Mouse (Mus musculus): ENCODE measurements around the gene Myoz1. TPM values are rescaled to one million over a fixed set of nuclear protein-coding genes. Genes with fewer than 3 reads are reported as not detected.

The Myoz1 gene
- polyA plus RNA-seq, 1 experiment = 0.50 TPM

- Histone ChIP-seq H3K79me3 (ENCODE audit: low read depth) (no peaks in the 10 kb centered on the region), H3K4me3 (ENCODE audit: insufficient read depth, poor library complexity, severe bottlenecking) (no peak overlapping the region), H3ac (ENCODE audit: control insufficient read depth, insufficient read length, low read depth) (no peak overlapping the region), H3K79me2 (ENCODE audit: control insufficient read depth, insufficient read depth) (no peaks in the 10 kb centered on the region), H3K36me3 (ENCODE audit: control insufficient read depth, insufficient read depth) (no peaks in the 10 kb centered on the region), H3K27me3 (ENCODE audit: control insufficient read depth, insufficient read depth, insufficient read length) (no peaks in the 10 kb centered on the region)
- TF ChIP-seq MYOD1 (IDR thresholded peaks at IDR 0.05; ENCODE audit: control insufficient read depth, insufficient read length, low read depth) (no peak), MAX (IDR thresholded peaks at IDR 0.05) (no peak), CTCF (IDR thresholded peaks at IDR 0.05; ENCODE audit: control insufficient read depth, insufficient read depth, insufficient read length) (no peak), CEBPB (IDR thresholded peaks at IDR 0.05; ENCODE audit: low read depth) (no peak), USF1 (IDR thresholded peaks at IDR 0.05; ENCODE audit: low read depth) (no peak), FOSL1 (IDR thresholded peaks at IDR 0.05; ENCODE audit: insufficient read depth, low read length, poor library complexity, severe bottlenecking) (no peak), MYOG (IDR thresholded peaks at IDR 0.05; ENCODE audit: control insufficient read depth, extremely low read depth, insufficient read length) (no peak)
Observed at GRCm38 (mm10) chr14:20651000-20651399, 5.3 kb downstream of the Myoz1 start.

DNA sequence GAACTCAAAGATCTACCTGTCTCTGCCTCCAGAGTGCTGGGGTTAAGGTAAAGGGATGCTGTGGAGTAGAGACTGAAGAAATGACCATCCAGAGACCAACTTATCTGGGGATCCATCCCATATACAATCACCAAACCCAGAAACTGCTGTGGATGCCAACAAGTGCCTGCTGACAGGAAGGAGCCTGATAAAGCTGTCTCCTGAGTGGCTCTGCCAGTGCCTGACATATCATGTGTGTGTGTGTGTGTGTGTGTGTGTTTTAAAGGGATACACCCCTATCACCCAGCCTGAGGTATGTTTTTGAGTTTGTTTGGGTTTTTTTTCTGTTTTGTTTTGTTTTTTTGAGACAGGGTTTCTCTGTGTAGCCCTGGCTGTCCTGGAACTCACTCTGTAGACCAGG lies 10.0 kb downstream of the Myoz1 start:
- no peaks in the 10 kb centered on the region for H3K27me3 ChIP-seq (ENCODE audit: control insufficient read depth, insufficient read depth, insufficient read length)
- no peaks in the 10 kb centered on the region for H3K36me3 ChIP-seq (ENCODE audit: control insufficient read depth, insufficient read depth)
- no peak for TF ChIP-seq USF1 (IDR thresholded peaks at IDR 0.05; ENCODE audit: low read depth)
- TF ChIP-seq CEBPB (IDR thresholded peaks at IDR 0.05; ENCODE audit: low read depth) = no peak
- no peak for TF ChIP-seq CTCF (IDR thresholded peaks at IDR 0.05; ENCODE audit: control insufficient read depth, insufficient read depth, insufficient read length)
- no peak for TF ChIP-seq MYOD1 (IDR thresholded peaks at IDR 0.05; ENCODE audit: control insufficient read depth, insufficient read length, low read depth)
- TF ChIP-seq MYOG (IDR thresholded peaks at IDR 0.05; ENCODE audit: control insufficient read depth, extremely low read depth, insufficient read length) = no peak
- no peak for TF ChIP-seq FOSL1 (IDR thresholded peaks at IDR 0.05; ENCODE audit: insufficient read depth, low read length, poor library complexity, severe bottlenecking)
- TF ChIP-seq MAX (IDR thresholded peaks at IDR 0.05) = no peak
- H3K79me3 ChIP-seq (ENCODE audit: low read depth) = peaks cover 4% of the 10 kb centered on the region
- H3ac ChIP-seq (ENCODE audit: control insufficient read depth, insufficient read length, low read depth) = no peak overlapping the region
- no peak overlapping the region for H3K4me3 ChIP-seq (ENCODE audit: insufficient read depth, poor library complexity, severe bottlenecking)
- peaks cover 8% of the 10 kb centered on the region for H3K79me2 ChIP-seq (ENCODE audit: control insufficient read depth, insufficient read depth)

- Histone ChIP-seq H3K36me3 (ENCODE audit: control insufficient read depth, insufficient read depth) (no peaks in the 10 kb centered on the region), H3ac (ENCODE audit: control insufficient read depth, insufficient read length, low read depth) (no peak overlapping the region), H3K4me3 (ENCODE audit: insufficient read depth, poor library complexity, severe bottlenecking) (no peak overlapping the region), H3K79me3 (ENCODE audit: low read depth) (peaks cover 5% of the 10 kb centered on the region), H3K79me2 (ENCODE audit: control insufficient read depth, insufficient read depth) (peaks cover 13% of the 10 kb centered on the region), H3K27me3 (ENCODE audit: control insufficient read depth, insufficient read depth, insufficient read length) (no peaks in the 10 kb centered on the region)
- no peak for TF ChIP-seq MYOG (IDR thresholded peaks at IDR 0.05; ENCODE audit: control insufficient read depth, extremely low read depth, insufficient read length)
- peak; percentile 17 for TF ChIP-seq CTCF (IDR thresholded peaks at IDR 0.05; ENCODE audit: control insufficient read depth, insufficient read depth, insufficient read length)
- no peak for TF ChIP-seq FOSL1 (IDR thresholded peaks at IDR 0.05; ENCODE audit: insufficient read depth, low read length, poor library complexity, severe bottlenecking)
- TF ChIP-seq USF1 (IDR thresholded peaks at IDR 0.05; ENCODE audit: low read depth) = no peak
- TF ChIP-seq MAX (IDR thresholded peaks at IDR 0.05) = no peak
- TF ChIP-seq MYOD1 (IDR thresholded peaks at IDR 0.05; ENCODE audit: control insufficient read depth, insufficient read length, low read depth) = no peak
- no peak for TF ChIP-seq CEBPB (IDR thresholded peaks at IDR 0.05; ENCODE audit: low read depth)
Observed at GRCm38 (mm10) chr14:20645547-20645946, 10.8 kb downstream of the Myoz1 start.

GRCm38 (mm10) chr14:20641438-20641875 lies 14.9 kb downstream of the Myoz1 start:
- no peak for TF ChIP-seq USF1 (IDR thresholded peaks at IDR 0.05; ENCODE audit: low read depth)
- TF ChIP-seq MAX (IDR thresholded peaks at IDR 0.05) = no peak
- no peak for TF ChIP-seq FOSL1 (IDR thresholded peaks at IDR 0.05; ENCODE audit: insufficient read depth, low read length, poor library complexity, severe bottlenecking)
- TF ChIP-seq CTCF (IDR thresholded peaks at IDR 0.05; ENCODE audit: control insufficient read depth, insufficient read depth, insufficient read length) = no peak
- no peak for TF ChIP-seq CEBPB (IDR thresholded peaks at IDR 0.05; ENCODE audit: low read depth)
- no peak for TF ChIP-seq MYOG (IDR thresholded peaks at IDR 0.05; ENCODE audit: control insufficient read depth, extremely low read depth, insufficient read length)
- no peak for TF ChIP-seq MYOD1 (IDR thresholded peaks at IDR 0.05; ENCODE audit: control insufficient read depth, insufficient read length, low read depth)
- no peaks in the 10 kb centered on the region for H3K36me3 ChIP-seq (ENCODE audit: control insufficient read depth, insufficient read depth)
- H3ac ChIP-seq (ENCODE audit: control insufficient read depth, insufficient read length, low read depth) = peak overlapping the region; percentile 91
- peak overlapping the region; percentile 74 for H3K4me3 ChIP-seq (ENCODE audit: insufficient read depth, poor library complexity, severe bottlenecking)
- H3K79me2 ChIP-seq (ENCODE audit: control insufficient read depth, insufficient read depth) = peaks cover 28% of the 10 kb centered on the region
- peaks cover 8% of the 10 kb centered on the region for H3K79me3 ChIP-seq (ENCODE audit: low read depth)
- no peaks in the 10 kb centered on the region for H3K27me3 ChIP-seq (ENCODE audit: control insufficient read depth, insufficient read depth, insufficient read length)

GRCm38 (mm10) chr14:20640644-20641437 lies 15.5 kb downstream of the Myoz1 start, which contains the start of gene Usp54:
TSS of gene Usp54 (minus strand) at chr14:20641063.
- Histone ChIP-seq H3K79me3 (ENCODE audit: low read depth) (peaks cover 8% of the 10 kb centered on the region), H3K27me3 (ENCODE audit: control insufficient read depth, insufficient read depth, insufficient read length) (no peaks in the 10 kb centered on the region), H3ac (ENCODE audit: control insufficient read depth, insufficient read length, low read depth) (peak within 1 kb of the TSS; percentile 91), H3K36me3 (ENCODE audit: control insufficient read depth, insufficient read depth) (no peaks in the 10 kb centered on the region), H3K79me2 (ENCODE audit: control insufficient read depth, insufficient read depth) (peaks cover 30% of the 10 kb centered on the region), H3K4me3 (ENCODE audit: insufficient read depth, poor library complexity, severe bottlenecking) (peak within 1 kb of the TSS; percentile 74)
- TF ChIP-seq FOSL1 (IDR thresholded peaks at IDR 0.05; ENCODE audit: insufficient read depth, low read length, poor library complexity, severe bottlenecking) (no peak), USF1 (IDR thresholded peaks at IDR 0.05; ENCODE audit: low read depth) (no peak), MYOG (IDR thresholded peaks at IDR 0.05; ENCODE audit: control insufficient read depth, extremely low read depth, insufficient read length) (no peak), CTCF (IDR thresholded peaks at IDR 0.05; ENCODE audit: control insufficient read depth, insufficient read depth, insufficient read length) (no peak), CEBPB (IDR thresholded peaks at IDR 0.05; ENCODE audit: low read depth) (no peak), MAX (IDR thresholded peaks at IDR 0.05) (no peak), MYOD1 (IDR thresholded peaks at IDR 0.05; ENCODE audit: control insufficient read depth, insufficient read length, low read depth) (no peak)

Data from C2C12 (cell line).